Mouse (Mus musculus) urinary bladder, postnatal 14 days (tissue): ENCODE results near the gene Zfp42.
A peak's percentile ranks its signal among the peaks of the same experiment; 100 is the strongest.
"Not testable (repeated sequence)": the region's sequence is repeated elsewhere in the genome, so short reads cannot be mapped to it uniquely, and the experiment has no call there.

ENCODE experiments used
- DNase-seq: peaks from one replicate; pipeline ENCODE4 v3.0.0; 2021; ENCODE audit warnings: low spot score

The Zfp42 gene

DNA sequence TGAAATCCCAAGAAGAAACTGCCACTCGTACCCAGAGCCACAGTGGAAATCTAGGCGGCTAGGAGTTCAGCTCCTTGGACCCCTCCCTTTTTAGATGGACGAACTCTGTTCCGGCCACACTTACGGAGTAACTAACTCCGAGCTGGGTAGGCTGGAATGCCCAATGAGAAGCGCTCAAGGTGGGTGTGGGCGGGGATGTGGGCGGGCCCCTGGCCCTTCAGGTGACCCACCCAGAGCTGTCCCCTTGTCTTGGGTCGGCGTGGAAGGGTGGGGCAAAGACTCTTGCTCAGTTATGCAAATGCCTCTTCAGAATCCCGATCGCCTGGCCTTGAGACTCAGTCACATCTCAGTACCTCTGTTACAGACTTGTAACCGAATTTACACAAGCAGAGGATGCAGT, at the start of gene Zfp42:
TSS of gene Zfp42 (minus strand) at position 85 of the 400 bp plus-strand sequence.
- DNase-seq: no peak

DNA sequence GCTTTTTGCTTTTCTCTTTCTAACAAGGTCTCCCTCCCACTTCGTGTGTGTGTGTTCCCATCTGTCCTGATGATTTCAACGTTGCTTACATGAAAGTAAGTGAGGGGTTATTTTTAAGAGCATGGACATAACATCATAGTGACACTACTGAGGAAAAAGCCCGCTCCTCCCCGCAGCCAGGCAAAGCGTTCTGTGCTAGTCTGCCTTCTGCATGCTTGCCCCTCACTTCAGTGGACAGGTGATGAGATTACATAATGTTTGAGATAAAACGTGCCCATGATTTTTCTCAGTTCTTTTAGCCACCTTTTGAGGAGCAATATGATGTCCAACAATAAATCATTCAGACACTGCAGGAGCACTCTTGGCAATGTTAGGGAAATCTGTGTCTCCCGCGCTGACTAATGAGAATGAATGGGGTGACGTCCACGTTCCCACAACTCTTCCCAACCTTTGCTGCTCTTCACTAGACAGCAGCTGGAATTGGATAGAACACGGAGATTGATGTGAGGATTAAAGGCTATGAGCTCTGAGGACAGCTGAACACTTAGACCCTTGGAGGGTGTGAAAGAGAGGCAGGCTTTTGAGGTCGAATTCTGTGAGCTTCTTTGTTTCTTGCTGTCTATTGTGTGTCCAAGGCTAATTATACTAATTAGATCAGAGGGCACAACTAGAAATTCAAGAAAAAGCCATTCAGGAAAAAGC, 49.4 kb upstream of the Zfp42 start:
- no peak for DNase-seq

DNA sequence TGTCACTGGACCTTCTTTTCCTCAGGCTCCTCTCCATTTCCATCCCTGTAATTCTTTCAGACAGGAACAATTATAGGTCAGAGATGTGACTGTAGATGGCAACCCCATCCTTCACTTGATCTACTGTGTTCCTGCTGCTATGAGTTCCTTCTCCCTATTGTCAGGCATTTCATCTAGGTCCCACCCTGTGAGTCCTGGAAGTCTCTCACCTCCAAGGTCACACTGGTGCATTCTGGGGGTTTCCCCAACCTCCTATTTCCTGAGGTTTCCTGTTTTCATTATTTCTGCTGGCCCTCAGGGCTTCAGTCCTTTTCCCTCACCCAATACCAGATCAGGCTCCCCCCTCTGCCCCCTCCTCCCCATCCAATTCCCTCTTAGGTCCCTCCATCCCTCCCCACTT, 45.5 kb upstream of the Zfp42 start:
- not testable (repeated sequence) for DNase-seq

DNA sequence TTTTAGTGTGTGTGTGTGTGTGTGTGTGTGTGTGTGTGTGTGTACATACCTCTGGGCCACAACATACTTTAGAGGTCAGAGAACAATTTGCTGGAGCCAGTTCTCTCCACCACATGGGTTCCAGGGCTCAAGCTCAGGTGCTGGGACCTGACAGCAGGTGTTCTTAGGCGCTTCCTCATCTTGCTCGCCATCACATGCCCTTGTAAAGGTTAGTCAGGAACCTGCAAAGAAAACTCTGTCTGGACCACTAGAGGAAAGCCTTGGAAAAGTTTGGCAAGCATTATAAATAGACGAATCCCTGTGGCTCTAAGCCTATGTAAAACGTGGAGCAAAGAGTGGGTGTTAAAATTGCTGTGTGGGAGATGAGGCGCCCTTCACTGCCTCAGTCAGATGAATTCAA, 31.8 kb upstream of the Zfp42 start:
- DNase-seq: no peak

DNA sequence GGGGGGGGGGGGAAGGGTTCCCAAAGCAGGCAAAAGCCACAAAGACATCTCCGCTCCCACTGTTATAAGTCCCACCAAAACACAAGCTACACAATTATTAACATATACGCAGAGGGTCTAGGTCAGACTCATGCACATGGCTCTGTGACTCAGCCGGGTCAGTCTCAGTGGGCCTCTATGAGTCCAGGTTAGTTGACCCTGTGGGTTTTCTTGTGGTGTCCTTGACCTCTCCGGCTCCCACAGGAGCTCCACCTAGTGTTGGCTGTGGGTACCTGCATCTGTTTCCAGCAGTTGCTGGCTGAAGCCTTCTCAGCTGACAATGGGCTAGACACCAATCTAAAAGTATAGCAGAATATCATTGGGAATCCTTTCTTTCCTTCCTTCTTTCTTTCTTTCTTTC, 26.7 kb upstream of the Zfp42 start:
- DNase-seq: peak; percentile 30

DNA sequence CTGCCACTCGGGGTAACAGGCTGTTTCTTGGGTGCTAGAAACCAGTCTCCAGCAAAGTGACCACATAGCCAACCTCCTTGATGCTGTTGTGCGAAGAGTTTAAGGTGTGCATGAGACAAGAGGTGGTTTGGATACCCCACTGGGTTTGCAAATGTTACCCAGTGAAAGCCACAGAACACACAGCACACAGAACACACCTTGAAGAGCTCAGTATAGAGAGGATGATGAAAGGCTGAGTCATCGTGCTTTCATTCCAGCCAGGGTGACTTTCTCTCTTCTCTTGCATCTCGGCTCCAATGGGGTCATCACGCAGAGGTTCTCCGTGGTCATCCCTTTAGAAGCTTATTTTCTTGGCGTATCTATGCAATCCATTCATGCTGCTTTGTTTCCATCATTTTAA, 24.9 kb upstream of the Zfp42 start:
- DNase-seq: no peak

DNA sequence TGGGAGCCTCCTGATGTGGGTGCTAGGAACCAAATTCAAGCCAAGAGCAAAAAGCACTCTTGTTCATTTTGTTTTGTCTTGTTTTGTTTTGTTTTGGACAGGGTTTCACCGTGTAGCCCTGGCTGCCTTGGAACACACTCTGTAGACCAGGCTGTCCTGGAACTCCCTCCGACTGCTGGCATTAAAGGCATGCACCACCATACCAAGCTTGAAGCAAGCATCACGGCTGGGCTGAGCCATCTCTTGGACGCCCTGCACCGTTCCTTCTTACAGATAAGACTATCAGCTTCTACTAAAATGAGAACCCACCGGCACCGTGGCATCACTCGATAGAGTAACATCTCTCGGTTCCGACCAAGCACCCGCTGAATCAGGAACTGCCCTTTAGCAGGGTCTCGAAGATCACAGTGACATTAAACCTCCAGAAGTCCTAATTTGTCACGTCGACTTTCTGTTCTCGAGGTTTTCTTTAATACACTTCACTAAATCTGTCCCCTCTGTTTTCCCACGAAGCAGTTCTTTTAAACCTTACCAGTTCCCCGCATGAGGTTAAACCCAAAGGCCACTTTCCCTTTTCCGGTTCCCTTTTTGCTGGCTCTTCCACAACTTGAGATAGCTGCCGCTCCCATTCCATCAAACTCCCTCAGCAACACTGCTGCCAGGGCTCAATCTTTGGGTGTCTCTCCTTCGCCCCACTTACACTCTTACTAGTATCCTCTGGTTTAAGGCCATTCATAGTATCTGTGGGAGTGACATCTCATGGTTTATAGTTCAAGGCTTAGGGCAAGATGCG, 23.3 kb upstream of the Zfp42 start:
- DNase-seq: no peak

DNA sequence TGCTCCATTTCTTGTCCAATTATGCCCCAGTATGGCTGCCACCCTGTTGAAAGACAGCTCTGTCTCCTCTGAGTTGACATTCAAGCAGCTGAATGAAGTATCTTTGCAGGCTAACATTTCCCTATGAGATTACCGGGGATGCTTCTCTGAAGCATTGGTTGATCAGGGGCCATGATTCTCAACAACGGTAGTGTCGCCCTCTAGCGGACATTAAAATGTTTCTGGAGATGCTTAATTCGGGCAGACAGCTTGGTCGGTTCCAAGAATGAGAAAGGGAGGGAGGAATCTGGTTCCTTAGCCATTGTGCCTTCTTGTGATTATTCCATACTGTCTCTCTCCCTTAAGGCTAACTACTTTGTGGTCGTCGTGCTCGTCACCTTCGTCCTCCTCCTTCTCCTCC, 21.9 kb upstream of the Zfp42 start:
- DNase-seq: no peak

DNA sequence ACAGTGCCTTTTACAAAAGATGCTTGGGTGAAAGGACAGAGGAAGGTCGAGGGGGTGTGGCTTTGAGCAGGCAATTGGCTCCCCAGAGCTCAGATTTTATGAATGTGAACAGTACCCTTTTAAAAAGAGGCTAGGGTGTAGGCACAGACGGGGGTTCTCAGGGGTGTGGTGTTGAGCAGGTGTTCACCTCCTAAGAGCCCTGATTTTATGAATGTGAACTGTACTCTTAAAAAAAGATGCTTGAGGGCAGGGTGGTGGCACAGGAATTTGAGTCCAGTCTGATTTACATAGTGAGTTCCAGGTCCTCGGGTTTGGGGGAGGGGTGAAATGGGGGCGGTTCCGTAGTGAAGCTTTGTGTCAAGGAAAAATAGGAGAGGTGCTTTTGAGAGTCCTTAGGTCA, 14.0 kb upstream of the Zfp42 start:
- DNase-seq: no peak

DNA sequence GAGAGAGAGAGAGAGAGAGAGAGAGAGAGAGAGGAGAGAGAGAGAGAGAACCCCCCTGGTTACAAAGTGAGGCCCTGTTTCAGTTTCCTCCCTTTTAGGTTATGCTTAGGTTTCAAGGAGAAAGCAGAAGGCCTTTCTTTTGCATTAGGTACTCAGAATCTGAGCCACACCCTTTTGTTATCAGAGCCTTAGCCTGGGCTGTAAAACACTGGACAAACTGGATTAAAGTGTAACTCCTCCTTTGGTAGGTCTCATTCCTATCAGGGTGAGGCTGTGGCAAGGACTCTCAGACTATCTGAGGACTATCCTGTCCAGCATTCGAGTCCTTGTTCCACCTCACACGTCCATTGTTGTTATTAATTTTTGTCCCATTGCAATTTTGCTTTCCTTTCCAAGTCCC, 1.4 kb upstream of the Zfp42 start:
- DNase-seq: no peak

DNA sequence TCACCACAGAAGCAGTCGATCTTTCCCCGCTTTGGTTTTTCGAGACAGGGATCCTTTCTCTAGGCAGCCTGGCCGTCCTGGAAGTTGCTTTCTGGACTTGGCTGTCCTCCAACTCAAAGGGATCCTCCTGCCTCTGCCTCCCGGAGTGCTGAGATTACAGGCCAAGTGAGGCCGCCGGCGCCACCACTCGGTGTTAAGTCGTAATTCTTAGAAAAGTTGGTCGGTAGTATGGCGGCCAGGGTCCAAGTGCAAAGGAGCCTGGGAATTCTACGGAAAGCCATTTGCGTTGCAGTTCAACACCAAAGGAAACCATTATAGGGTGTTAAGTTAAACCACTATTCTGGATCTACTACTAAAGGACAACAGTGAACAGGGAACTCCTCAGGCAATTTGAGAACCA, 1.1 kb downstream of the Zfp42 start:
- DNase-seq: no peak

DNA sequence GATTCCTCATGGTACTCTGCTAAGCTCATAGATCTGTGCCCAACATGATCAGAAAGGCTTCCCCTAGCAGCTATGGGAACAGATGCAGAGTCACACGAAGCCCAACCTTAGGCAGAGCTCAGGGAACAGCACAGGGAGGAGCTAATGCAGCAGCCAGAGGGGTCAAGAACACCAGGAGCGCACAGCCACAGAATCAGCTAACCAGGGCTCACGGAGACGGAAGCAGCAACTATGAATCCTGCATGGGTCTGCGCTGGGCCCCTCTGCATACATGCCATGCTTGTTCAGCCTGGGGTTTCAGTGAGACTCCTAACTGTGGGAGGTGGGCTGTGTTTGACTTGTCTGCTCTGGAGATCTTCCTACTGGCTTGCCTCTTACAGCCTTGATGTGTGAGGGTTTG, 7.0 kb downstream of the Zfp42 start:
- DNase-seq: no peak

DNA sequence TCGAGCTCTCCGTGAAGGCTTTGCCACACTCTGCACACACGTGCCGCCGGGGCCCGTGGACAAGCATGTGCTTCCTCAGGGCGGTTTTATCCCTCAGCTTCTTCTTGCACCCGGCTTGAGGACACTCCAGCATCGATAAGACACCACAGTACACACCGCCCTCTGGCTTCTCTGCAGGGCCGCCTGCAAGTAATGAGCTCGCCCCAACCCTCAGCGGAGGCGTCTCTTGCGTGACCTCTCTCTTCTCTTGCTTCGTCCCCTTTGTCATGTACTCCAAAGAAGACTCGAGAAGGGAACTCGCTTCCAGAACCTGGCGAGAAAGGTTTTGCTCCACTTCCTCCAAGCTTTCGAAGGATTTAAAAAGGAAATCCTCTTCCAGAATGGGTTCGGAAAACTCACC, 11.0 kb downstream of the Zfp42 start:
- no peak for DNase-seq

DNA sequence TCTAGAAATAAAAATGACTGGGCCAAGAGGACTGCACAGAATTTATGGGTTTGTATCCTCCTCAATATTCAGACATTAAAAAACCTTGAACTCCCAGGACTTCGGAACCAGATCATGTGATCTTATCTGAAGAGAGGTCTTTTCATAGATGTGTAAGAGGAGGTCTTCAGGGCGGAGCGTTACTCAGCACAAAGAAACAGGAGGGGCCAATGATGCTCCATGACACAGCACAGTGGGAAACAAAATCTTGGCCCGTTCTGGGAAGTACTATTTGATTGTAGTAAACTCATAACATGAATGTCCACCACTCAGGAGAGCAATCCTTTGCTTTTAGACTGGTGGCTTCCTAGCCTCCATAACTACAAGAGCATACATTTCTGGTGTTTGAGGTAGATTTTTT, 12.6 kb downstream of the Zfp42 start:
- no peak for DNase-seq

DNA sequence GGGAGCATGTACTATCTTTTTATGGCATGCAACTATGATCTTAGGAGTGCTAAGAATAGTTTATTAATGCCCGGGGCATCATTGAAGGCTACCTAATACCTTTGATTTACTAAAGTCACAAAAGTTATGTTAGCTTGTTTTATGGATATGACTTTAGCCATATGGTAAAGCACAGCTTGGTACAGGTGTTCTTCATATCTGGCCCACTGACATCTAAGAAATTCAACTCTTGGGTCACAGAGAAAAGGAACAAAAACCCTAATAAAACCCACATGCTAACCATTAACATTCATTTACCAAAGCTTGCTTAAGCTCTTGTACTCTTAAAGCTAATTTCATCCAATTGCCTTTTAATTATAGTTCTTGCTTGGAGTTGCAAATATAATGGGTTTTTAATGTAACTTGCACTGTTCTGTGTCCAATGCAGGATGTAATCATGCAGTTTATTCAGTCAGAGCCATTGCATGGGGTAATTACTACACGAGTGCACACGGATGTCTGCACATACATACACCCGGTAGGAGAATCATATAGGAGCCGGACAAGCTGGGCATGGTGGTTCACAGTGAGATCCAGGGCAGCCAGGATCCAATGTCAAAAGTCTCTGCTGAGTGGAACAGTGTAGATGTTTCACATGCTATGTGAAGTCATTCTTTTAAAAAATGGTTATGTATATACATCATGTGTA, 16.2 kb downstream of the Zfp42 start:
- no peak for DNase-seq

DNA sequence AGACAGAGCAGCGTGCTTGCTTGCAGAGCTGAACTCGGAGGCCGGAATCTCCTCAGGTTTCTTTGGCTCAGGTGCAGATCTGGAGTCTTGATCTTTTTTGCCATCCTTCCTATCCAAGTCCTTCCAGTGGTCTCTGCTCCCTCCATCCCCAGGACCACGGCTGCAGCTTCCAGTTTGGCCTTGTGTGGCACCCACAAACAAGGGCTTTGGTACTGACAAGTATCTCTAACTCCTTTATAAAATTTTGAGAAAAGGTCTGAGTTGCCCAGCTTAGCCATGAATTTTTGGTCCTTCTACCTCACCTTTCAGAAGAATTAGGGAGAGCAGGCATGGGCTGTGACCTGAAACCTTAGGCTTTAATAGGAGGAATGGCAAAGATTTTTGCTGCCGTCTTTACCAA, 17.0 kb downstream of the Zfp42 start:
- DNase-seq: no peak

DNA sequence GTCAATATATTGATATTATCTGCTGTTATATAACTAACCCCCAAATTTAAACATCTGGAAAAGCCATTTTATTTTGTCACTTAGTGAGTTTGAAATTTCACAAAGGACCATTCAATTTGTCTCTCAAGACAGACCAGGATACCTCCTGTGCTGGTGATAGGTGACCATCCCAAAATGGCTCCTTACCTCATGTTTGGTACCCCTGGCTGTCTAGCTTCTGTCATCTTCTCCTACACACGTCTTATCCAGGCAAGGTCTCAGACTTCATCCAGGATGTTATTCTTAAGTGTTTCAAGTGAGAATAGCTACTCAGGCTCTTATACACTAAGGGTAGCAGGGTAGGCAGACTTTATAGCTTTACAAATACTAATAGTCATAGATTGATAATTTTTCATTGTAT, 17.9 kb downstream of the Zfp42 start:
- no peak for DNase-seq

DNA sequence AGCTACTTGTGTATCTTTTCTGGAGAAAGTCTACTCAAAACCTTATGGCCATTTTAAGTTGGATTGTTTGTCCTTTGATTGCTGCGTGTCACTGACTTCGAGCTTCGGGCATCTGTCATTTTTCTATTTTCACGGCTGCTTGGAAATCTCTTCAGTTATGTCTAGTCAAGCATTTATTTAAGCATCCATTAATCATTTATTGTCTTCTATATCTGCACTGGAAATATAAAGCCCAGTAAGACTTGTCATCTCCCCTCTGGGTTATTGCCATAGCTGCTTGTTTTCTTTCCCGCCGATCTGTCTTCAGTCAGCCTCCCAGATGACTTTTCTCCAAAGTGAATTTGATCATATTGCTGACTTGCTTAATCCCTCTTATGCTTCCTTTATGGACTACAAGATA, 19.3 kb downstream of the Zfp42 start:
- no peak for DNase-seq

DNA sequence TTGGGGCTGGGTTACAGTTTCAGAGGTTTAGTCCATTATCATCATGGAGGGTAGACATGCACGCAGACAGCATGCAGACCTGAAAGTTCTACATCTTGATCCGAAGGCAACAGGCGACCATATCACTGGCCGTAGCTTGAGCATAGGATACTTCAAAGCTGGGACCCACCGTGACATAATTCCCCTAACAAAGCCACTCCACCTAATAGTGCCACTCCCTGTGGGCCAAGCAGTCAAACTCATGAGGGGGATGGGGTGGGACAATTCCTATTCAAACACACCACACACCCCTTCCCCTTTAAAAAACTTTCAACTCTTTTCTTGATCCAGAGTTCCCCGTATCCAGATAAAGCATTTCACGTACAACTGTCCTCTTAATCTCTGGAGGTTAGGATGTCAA, 23.5 kb downstream of the Zfp42 start:
- no peak for DNase-seq

DNA sequence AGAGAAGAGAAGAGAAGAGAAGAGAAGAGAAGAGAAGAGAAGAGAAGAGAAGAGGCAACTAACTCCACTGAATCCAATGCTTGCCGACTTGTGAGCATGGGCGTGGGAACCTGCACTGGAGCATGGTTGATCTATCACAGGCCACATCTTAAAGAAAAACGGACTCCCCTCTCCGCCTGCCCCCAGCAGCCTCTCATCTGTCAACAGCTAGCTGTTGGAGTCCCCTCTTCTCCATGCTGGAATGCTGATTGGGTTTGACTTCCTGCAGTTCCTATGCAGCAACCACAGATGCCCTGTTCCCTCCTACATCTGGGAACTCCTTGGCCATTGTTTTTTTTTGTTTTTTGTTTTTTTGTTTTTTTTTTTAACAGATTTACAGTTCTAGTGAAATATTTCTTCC, 28.4 kb downstream of the Zfp42 start:
- DNase-seq: no peak

DNA sequence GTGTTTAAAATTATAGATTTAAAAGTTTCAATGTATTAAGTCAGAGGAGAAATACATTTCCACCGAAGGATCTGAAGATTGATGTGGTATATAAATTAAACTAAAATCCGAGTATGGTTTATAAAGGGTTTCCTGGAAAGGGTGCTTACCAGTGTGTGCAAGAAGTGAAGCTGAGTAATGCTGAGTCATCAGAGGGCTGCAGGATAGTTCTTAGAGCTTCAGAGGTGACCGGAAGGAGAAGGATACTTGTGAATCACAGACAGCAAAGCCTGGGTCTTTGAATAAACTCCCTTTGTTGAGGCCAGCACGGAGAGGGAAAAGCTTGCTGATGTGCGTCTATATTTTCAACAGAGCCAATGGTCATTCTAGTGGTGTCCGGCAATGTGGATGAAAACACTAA, 45.8 kb downstream of the Zfp42 start:
- no peak for DNase-seq

DNA sequence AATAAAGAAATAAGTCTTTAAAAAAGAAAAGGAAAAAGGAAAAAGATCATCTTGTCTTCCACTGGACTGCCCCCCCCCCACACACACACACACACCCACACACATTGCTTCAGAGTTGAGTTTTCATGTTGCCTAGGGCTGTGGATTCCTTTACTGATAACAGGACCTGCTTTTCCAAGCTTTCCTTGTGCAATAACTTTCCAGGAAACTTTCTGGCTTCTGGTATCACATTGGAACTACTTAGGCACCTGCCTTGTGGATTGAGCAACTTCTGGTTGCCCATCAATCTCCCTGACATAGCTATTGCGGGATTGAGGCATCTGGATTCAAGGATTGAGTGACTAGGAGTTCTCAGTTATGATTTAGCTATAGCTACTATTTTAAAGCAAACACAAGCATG, 48.9 kb downstream of the Zfp42 start:
- no peak for DNase-seq

DNA sequence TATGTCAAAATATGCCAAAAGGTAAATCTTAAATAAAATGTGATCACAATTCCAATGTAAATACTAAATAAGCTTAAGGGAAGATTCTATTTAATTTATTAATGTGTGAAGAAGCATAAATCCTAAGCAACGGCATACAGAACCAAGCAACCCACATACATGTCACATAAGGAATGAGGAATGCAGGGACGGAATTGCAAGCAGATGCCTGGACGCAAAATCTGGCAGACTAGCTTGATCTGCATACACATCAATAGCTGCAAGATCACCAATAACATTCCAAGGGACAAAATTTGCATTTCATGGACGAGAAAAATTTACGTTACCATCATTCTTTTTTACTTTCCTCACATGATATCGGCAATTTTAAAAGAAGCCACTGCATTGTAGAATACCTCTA, 51.1 kb downstream of the Zfp42 start:
- DNase-seq: no peak
